Mouse (Mus musculus) kidney, postnatal 36 days (tissue): ENCODE data around the gene Zfp759.
A peak's percentile ranks its signal among the peaks of the same experiment; 100 is the strongest.
"Not testable (repeated sequence)": the region's sequence is repeated elsewhere in the genome, so short reads cannot be mapped to it uniquely, and the experiment has no call there.

Experiments used
- DNase-seq, 2 experiments: peaks; one replicate each; pipeline ENCODE4 v3.0.0; 2021 to 2022; ENCODE audit warnings: mixed read lengths in 2 of 2

The Zfp759 gene

DNA sequence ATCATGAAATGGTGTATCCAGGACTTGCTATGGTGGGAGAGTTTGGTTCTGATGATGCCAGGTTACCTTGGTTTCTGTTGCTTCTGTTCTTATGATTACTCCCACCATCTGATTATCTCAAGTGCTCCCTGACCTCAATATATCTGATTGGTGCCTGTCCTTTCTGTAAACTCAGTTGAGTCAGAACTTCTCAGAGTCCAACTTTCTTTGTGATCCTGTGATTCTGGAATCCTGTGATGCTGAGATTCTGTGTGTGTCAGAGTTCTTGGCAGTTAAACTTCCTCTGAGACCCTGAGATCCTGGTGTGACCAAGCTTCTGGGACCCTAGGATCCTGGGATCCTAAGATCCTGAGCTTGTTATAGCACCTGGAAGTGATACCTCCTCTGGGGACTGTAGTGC is at the start of gene Zfp759:
Gene Zfp759, plus strand, starts transcription at position 301 of the 400 bp plus-strand sequence.
- not testable (repeated sequence) for DNase-seq

- no peak for DNase-seq
Measured at GRCm38 (mm10) chr13:67072786-67073185, 48.7 kb upstream of the Zfp759 start.

DNA sequence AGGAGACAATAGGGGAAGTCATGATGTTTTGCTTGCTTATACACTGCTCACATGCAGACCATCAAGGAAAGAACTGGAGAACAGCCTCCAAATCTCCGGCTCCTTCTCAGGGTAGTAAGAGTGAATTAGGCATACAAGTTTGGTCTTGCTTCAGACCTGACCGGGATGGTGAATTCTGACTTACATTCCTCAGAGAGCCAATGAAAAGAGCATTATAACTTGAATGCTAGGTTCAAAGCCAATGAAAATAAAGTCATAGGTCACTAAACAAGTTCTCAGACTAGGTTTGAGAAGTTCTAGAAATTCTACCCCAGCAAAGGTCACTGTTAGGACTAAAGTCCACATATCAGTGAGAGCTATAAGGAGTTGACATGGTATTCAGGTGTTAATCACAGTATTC is 44.2 kb upstream of the Zfp759 start:
- DNase-seq = no peak

DNA sequence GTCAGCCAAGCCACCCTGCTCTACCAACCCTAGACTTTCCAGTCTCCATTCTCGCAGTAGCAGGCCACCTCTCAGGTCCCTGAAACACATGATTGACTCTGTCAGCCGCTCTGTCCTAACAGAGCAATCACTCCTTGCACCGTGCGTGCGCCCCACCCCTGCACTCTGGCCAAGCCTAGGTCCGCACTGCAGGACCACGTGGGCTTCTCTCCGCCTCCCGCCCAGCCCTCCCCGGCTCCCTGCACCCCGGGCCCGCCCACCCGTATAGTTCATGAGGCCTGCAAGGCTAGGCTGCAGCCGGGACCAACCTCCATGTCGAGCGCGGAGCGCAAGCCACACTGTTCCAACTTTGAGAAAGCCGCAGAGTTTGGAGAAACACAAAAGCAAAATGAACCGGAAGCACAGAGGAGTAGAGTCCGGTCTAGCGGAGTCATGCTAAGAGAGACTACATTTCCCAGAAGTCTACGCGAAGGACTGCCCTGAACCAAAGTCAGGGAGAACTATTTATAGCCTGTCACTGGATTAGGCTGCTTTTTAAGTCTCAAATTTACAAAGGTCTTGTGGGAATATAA is 40.2 kb upstream of the Zfp759 start:
- peak; percentile 89 to 91 for DNase-seq

DNA sequence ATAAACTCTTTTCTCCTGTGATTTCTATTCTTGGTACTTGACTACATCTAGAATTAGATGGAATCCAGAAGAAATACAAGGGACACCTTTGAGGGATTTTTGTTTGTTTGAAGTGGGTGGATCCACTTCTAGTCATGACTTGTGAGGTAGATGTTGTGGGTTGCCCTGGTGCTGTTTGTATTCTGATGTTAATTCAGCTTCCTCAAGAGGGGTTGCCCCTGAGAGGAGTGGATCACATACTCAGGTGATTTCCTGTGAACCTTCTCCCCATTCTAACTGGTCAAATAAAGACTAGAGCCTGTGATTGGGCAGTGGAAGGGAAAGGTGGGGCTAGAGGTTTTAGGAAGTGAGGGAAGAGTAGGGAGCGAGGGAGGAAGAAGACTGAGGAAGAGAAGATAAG is 39.5 kb upstream of the Zfp759 start:
- DNase-seq = no peak

GRCm38 (mm10) chr13:67090154-67090553 is 31.3 kb upstream of the Zfp759 start:
- no peak for DNase-seq

DNA sequence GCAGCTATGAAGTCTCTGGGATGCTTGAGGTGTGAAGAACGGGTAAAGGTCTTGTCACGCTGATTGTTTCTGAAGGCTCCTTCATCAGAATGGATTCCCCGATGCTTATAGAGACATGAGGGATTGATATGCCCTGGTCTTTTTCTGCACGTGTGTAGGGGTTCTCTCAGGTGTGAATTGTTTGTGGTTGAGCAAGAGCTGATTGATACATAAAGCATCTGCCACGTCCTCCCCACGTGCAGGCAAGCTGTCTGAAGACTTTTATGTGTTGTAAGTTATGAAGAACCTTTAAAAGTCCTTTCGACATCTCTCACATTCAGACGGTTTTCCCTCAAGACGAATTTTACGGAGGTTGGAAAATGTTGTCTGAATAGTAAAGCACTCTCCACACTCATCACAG is 23.6 kb upstream of the Zfp759 start, which contains the start of gene Zfp708:
Gene Zfp708, minus strand, starts transcription at position 101 of the 400 bp plus-strand sequence.
- DNase-seq = no peak

DNA sequence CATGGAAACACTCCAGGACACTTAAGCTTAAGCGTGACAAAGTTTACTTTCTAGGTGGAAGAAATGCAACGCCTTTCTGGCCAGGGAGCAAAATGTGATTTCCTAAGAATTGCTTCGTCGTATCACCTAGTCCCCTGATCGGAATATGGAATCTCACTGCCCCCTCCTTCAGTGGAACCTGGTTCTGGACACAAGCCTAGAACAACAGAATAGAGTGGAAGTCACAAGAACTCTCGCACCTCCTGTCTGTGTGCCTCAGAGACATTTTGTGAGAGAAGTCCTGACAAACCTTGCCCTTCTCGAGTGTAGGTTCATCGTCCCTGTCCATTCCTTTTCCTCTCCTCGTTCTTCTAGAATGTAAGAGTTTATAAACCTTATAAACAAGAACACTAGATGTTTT is 13.8 kb upstream of the Zfp759 start:
- peak in 1 of 2 experiments; percentile 4 for DNase-seq

- peak; percentile 94 to 98 for DNase-seq
Measured at GRCm38 (mm10) chr13:67108194-67108820, 13.2 kb upstream of the Zfp759 start, which contains the start of gene Gm28557. TSS of gene Gm28557 (minus strand) at chr13:67108604.

DNA sequence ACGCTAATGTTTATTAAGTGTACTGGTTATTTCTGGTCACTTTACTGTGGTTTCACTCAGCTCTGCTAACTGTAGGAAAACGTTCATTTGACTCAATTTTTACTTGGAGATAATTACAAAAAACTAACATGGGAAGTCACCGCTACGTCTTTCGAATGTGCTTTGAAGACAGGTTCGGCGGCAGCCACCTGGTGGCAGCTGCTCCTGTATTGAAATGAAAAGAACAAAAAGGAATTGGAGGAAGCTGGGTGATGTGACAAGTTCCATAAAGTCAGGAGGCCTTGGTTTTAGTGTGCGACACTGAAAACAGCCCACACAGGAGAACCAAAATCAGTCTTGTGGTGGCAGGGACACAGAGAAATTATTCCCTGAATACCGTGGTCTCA is 12.6 kb upstream of the Zfp759 start:
- DNase-seq = peak in 1 of 2 experiments; percentile 78

DNA sequence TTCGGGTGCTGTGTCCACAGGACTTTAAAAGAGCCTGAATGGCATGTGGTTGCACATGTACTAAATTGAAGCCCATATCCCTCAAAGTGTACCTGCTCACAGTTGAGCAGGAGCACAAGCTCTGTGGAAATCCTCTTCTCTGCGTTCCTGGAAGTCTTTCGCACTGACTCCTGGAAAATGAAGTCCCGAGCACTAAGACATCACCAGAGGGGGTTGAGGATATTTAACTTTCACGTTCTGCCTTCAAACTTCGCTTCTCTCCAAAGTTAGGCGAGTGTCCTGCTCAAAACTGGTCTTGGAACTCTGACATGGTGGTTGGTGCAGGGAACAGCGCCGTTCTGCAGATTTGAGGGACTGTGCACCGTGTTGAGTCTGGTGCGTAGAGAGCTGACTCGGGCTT is 9.4 kb upstream of the Zfp759 start:
- peak; percentile 31 to 35 for DNase-seq

DNA sequence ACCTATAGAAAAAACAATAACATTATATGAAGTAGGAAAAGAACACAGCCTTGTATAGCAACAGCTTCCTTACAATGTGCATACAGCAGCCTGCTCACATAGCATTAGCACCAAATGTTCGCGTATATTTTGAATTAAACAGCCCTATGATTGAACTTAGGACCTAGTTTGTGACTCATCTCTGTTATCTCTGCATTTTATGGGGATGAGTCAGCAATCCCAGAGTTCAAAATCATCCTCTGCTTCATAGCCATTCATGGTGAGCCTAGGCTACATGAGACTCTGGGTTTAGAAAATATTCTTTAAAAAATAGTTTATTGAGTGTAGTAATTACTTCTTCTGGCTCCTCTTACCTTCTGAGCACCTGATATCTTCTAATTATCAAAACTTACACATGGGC is 8.2 kb upstream of the Zfp759 start:
- no peak for DNase-seq

- not testable (repeated sequence) for DNase-seq
Measured at GRCm38 (mm10) chr13:67116163-67116562, 5.3 kb upstream of the Zfp759 start, which contains the start of gene Rslcan18. TSS of gene Rslcan18 (minus strand) at chr13:67116263.

DNA sequence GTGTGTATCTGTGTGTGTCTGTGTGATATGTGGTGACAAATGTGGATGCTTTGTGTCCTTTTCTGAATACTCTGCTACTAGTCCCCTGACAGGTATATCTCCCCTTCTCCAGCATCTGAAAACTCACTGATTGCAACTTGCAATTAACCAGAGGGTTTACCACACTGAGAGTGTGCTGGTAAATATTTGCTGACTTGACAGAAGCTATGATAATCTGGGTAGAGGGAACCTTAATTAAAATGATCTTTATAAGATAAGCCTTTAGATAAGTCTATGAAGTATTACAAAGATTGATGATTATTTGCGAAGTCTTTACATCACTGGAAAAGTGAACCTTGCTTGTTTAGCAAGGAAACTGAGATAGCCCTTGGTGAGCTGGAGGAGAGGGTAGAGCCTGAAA is 3.0 kb downstream of the Zfp759 start:
- no peak for DNase-seq

DNA sequence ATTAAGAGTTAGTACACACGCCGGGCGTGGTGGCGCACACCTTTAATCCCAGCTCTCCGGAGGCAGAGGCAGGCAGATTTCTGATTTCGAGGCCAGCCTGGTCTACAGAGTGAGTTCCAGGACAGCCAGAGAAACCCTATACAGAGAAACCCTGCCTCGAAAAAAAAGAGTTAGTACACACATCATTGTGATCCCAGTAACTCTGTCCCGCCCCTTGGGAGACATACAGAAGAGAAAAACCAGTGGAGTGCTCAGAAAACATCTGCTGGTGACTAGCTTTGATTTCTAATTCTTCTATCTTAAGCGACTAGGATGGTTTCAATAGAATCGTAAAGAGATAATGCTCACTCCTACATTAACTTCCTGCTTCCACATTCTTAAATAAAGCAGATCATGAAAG is 6.0 kb downstream of the Zfp759 start:
- DNase-seq = not testable (repeated sequence)

- peak; percentile 87 to 88 for DNase-seq
Measured at GRCm38 (mm10) chr13:67128038-67128721, 6.7 kb downstream of the Zfp759 start.

DNA sequence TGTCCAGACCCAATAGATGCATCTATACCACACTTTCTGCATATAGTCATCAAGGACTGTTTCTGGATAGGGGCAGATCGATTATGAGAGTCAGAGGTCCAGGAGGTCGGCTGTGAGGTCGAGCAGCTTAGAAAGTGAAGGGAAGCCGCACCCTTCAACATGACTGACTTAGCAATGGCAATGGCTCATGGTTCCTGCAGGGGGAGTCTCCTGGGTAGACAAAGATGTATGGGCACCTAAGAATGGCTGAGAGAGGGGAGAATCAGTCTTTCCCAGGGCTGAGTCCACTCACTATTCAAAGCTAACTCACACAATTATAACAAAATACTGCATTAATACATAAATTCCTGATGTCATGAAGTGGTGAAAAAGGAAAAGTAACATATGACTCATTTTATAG is 44.7 kb downstream of the Zfp759 start:
- DNase-seq = not testable (repeated sequence)

DNA sequence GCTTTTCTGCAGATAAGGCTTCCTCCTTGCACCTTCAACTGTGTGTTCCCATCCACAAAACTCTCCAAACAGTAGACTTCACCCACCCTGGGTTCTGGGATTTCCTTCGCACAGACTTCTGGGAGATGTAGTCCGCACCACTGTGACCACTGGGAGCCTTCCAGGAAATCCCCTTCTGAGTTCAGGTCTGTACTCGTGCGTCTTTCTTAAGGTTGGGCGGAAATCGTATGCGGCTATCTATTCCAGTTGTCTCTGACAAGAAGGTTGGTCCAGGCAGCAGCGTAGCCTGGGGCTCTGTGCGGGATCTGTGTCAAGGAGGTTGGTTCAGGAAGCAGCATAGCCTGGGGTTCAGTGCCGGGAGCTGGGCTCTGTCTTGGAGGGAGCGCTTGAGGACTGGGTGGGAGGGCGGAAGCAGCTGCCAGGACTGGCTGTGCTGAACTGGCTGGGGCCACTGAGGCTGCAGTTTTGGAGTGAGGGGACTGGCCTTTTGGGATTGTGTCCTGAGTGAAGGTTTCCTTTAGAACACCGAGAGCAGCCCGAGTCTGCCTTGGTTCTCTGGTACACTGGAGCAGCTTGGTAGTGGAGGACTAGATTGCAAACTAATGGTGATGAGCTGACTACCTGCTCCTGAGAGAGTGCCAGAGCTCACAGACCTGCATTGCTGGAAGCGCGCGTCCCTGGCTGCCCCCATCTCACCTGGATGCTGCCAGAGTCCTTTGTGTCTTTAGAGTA is 51.7 kb downstream of the Zfp759 start, which contains the start of gene Rsl1:
Gene Rsl1, plus strand, starts transcription at position 192 of the 732 bp plus-strand sequence.
- DNase-seq = peak; percentile 86 to 88

GRCm38 (mm10) chr13:67173723-67174055 is 52.2 kb downstream of the Zfp759 start:
- DNase-seq = no peak
